Mouse (Mus musculus) liver, postnatal 0 days (tissue): ENCODE data around the gene 1700025G04Rik. TPM values are rescaled to one million over a fixed set of nuclear protein-coding genes. Genes with fewer than 3 reads are reported as not detected.

Experiments
- ATAC-seq: fragments of 200-750 bp; cut with Nextera tagmentation; 2 replicates; pipeline ENCODE4 v1.8.0; 2017; ENCODE audit warnings: mild to moderate bottlenecking, moderate library complexity
- DNase-seq: peaks from one replicate; pipeline ENCODE4 v3.0.0-alpha.2; 2016
- H3K27ac ChIP-seq: fragments of 300-500 bp; sonication (generic); 2 replicates; pipeline ENCODE4 v1.5.1; 2014; ENCODE audit warnings: antibody characterized with exemption, moderate library complexity, mild to moderate bottlenecking, low read depth
- H3K27me3 ChIP-seq: fragments of 300-500 bp; sonication (generic); 2 replicates; pipeline ENCODE4 v1.6.1; 2014; ENCODE audit warnings: low read length, control low read depth, mixed read lengths; ENCODE audit not compliant: insufficient read depth
- H3K36me3 ChIP-seq: fragments of 300-500 bp; sonication (generic); replicated peaks from 2 replicates; pipeline ENCODE4 v1.6.1; 2014; ENCODE audit warnings: mild to moderate bottlenecking, control low read depth, low read length, moderate library complexity, mixed read lengths; ENCODE audit not compliant: insufficient read depth
- H3K4me1 ChIP-seq: fragments of 300-500 bp; sonication (generic); 2 replicates; pipeline ENCODE4 v1.6.1; 2014; ENCODE audit warnings: antibody characterized with exemption, mild to moderate bottlenecking, control low read depth; ENCODE audit not compliant: insufficient read depth
- H3K4me2 ChIP-seq: fragments of 300-500 bp; sonication (generic); 2 replicates; pipeline ENCODE4 v1.6.1; 2014; ENCODE audit warnings: low read depth, mild to moderate bottlenecking, low read length, moderate library complexity, mixed read lengths
- H3K4me3 ChIP-seq: fragments of 300-500 bp; sonication (generic); 2 replicates; pipeline ENCODE4 v1.5.1; 2014; ENCODE audit warnings: low read depth, low read length
- H3K9ac ChIP-seq: fragments of 300-500 bp; sonication (generic); replicated peaks from 2 replicates; pipeline ENCODE4 v1.6.1; 2014; ENCODE audit warnings: mild to moderate bottlenecking, moderate library complexity
- H3K9me3 ChIP-seq: fragments of 300-500 bp; sonication (generic); 2 replicates; pipeline ENCODE4 v1.6.1; 2016; ENCODE audit warnings: mild to moderate bottlenecking, control low read depth, low read length, mixed read lengths
- CTCF ChIP-seq: sonication (generic); IDR thresholded peaks from 2 replicates; pipeline ENCODE4 v1.5.1; 2016; ENCODE audit warnings: antibody characterized with exemption, low read depth
- EP300 ChIP-seq: IDR thresholded peaks from 2 replicates; pipeline ENCODE4 v1.6.1; 2016; ENCODE audit warnings: antibody characterized with exemption, low read depth, mild to moderate bottlenecking
- WGBS: fragments of 180-500 bp; shearing (Covaris S2); extraction: QIAGEN DNeasy Blood & Tissue Kit; methylation state at CpG from one replicate; pipeline ENCODE4 v1.1.7; 2014; ENCODE audit not compliant: insufficient replicate concordance; 5-methylcytosine and 5-hydroxymethylcytosine counted together
- polyA plus RNA-seq: library from polyadenylated mRNA; unstranded; fragments of >200 nt; fragmentation: Nextera tagmentation; extraction: Ambion mirVana; gene quantifications from 2 replicates; pipeline ENCODE4 v1.2.1, GENCODE M21; 2015

1700025G04Rik gene
- polyA plus RNA-seq, 1 experiment from 2014 or later, result 3.0 TPM

GRCm38 (mm10) chr1:151974887-151975286, 115.0 kb downstream of the 1700025G04Rik start:
- ATAC-seq, result 0 out of 2 replicates have a peak, but pooled peaks have one; percentile 17
- no peak for TF ChIP-seq CTCF
- TF ChIP-seq EP300, result no peak
- H3K4me3 ChIP-seq, result no peak overlapping the region
- no peaks in the 10 kb centered on the region for H3K36me3 ChIP-seq
- H3K27me3 ChIP-seq, result no peaks in the 10 kb centered on the region
- H3K27ac ChIP-seq, result no peak overlapping the region
- no peak overlapping the region for H3K9ac ChIP-seq
- no peak overlapping the region for H3K4me2 ChIP-seq
- DNase-seq, result no peak
- H3K9me3 ChIP-seq, result no peaks in the 10 kb centered on the region
- H3K4me1 ChIP-seq, result no peaks in the 10 kb centered on the region
- WGBS, result 63% methylated on average over 8 of the region's 8 CpGs

GRCm38 (mm10) chr1:151974424-151974823, 115.5 kb downstream of the 1700025G04Rik start:
- WGBS, result 74% methylated on average over 7 of the region's 7 CpGs
- Histone ChIP-seq H3K4me1 (no peaks in the 10 kb centered on the region), H3K27ac (no peak overlapping the region), H3K36me3 (no peaks in the 10 kb centered on the region), H3K9me3 (no peaks in the 10 kb centered on the region), H3K4me2 (no peak overlapping the region), H3K27me3 (no peaks in the 10 kb centered on the region), H3K9ac (no peak overlapping the region), H3K4me3 (no peak overlapping the region)
- DNase-seq, result no peak
- no peak for ATAC-seq
- no peak for TF ChIP-seq EP300
- no peak for TF ChIP-seq CTCF

GRCm38 (mm10) chr1:151973110-151973700, 116.7 kb downstream of the 1700025G04Rik start:
- Histone ChIP-seq H3K4me3 (no peak overlapping the region), H3K36me3 (no peaks in the 10 kb centered on the region), H3K27me3 (no peaks in the 10 kb centered on the region), H3K4me1 (no peaks in the 10 kb centered on the region), H3K27ac (no peak overlapping the region), H3K9ac (no peak overlapping the region), H3K4me2 (no peak overlapping the region), H3K9me3 (no peaks in the 10 kb centered on the region)
- TF ChIP-seq CTCF, result no peak
- TF ChIP-seq EP300, result no peak
- no peak for DNase-seq
- 80% methylated on average over 5 of the region's 5 CpGs for WGBS
- ATAC-seq, result no peak

- no peaks in the 10 kb centered on the region for H3K36me3 ChIP-seq
- ATAC-seq (no peak), DNase-seq (no peak)
- H3K27ac ChIP-seq, result no peak overlapping the region
- H3K27me3 ChIP-seq, result no peaks in the 10 kb centered on the region
- 69% methylated on average over 2 of the region's 2 CpGs for WGBS
- TF ChIP-seq EP300 (no peak), CTCF (no peak)
- no peak overlapping the region for H3K9ac ChIP-seq
- no peak overlapping the region for H3K4me3 ChIP-seq
- no peaks in the 10 kb centered on the region for H3K9me3 ChIP-seq
- no peak overlapping the region for H3K4me2 ChIP-seq
- H3K4me1 ChIP-seq, result no peaks in the 10 kb centered on the region
Measured at GRCm38 (mm10) chr1:151971581-151971980, 118.3 kb downstream of the 1700025G04Rik start.

GRCm38 (mm10) chr1:151968126-151968525, 121.8 kb downstream of the 1700025G04Rik start:
- WGBS, result 73% methylated on average over 5 of the region's 5 CpGs
- no peak for ATAC-seq
- H3K9ac ChIP-seq, result no peak overlapping the region
- H3K9me3 ChIP-seq, result no peaks in the 10 kb centered on the region
- TF ChIP-seq CTCF (no peak), EP300 (no peak)
- H3K4me3 ChIP-seq, result no peak overlapping the region
- H3K4me1 ChIP-seq, result 0 out of 2 replicates have a peak, but pooled peaks cover 2% of the 10 kb centered on the region
- H3K4me2 ChIP-seq, result no peak overlapping the region
- no peaks in the 10 kb centered on the region for H3K36me3 ChIP-seq
- no peaks in the 10 kb centered on the region for H3K27me3 ChIP-seq
- H3K27ac ChIP-seq, result no peak overlapping the region
- no peak for DNase-seq

- DNase-seq (no peak), ATAC-seq (no peak)
- 63% methylated on average over 2 of the region's 2 CpGs for WGBS
- Histone ChIP-seq H3K27me3 (no peaks in the 10 kb centered on the region), H3K4me3 (no peak overlapping the region), H3K4me2 (no peak overlapping the region), H3K9me3 (no peaks in the 10 kb centered on the region), H3K4me1 (0 out of 2 replicates have a peak, but pooled peaks cover 2% of the 10 kb centered on the region), H3K9ac (no peak overlapping the region), H3K27ac (no peak overlapping the region), H3K36me3 (no peaks in the 10 kb centered on the region)
- TF ChIP-seq CTCF (no peak), EP300 (no peak)
Measured at GRCm38 (mm10) chr1:151964811-151965210, 125.1 kb downstream of the 1700025G04Rik start.
